Mouse (Mus musculus) ES-E14 (cell line): ENCODE results near the gene Efna2. TPM values are rescaled to one million over a fixed set of nuclear protein-coding genes. Genes with fewer than 3 reads are reported as not detected.

Experiments
- DNase-seq: peaks from one replicate; pipeline ENCODE4 v3.0.0-alpha.2; 2013; ENCODE audit warnings: low read depth, low spot score
- H3K27ac ChIP-seq: 2 replicates; pipeline ENCODE4 v1.5.1; 2012; ENCODE audit warnings: low read depth, mild to moderate bottlenecking, low read length, moderate library complexity, mixed read lengths; ENCODE audit not compliant: poor library complexity, insufficient read depth, severe bottlenecking
- H3K36me3 ChIP-seq: 2 replicates; pipeline ENCODE4 v1.6.1; 2012; ENCODE audit warnings: mild to moderate bottlenecking, low read length, moderate library complexity, mixed read lengths; ENCODE audit not compliant: control insufficient read depth, poor library complexity, insufficient read depth, severe bottlenecking
- H3K4me1 ChIP-seq, 2 experiments: fragments of 150-350 bp in 1 of 2; sonication (generic) in 1 of 2; 2 replicates each; pipeline ENCODE4 v1.6.1; 2012; ENCODE audit warnings: low read length in 2 of 2, mild to moderate bottlenecking in 1 of 2, mixed read lengths in 1 of 2; ENCODE audit not compliant: control insufficient read depth in 2 of 2, insufficient read depth in 2 of 2, poor library complexity in 1 of 2
- H3K4me3 ChIP-seq, 2 experiments: fragments of 150-350 bp in 1 of 2; sonication (generic) in 1 of 2; 2 replicates each; pipeline ENCODE4 v1.5.1; 2012; ENCODE audit warnings: low read length in 2 of 2, low read depth in 1 of 2, mild to moderate bottlenecking in 1 of 2, mixed read lengths in 1 of 2; ENCODE audit not compliant: insufficient read depth in 1 of 2, poor library complexity in 1 of 2, severe bottlenecking in 1 of 2
- H3K9ac ChIP-seq: 2 replicates; pipeline ENCODE4 v1.6.1; 2012; ENCODE audit warnings: low read depth, mild to moderate bottlenecking, low read length, mixed read lengths; ENCODE audit not compliant: poor library complexity, insufficient read depth, severe bottlenecking
- H3K9me3 ChIP-seq: fragments of 150-350 bp; sonication (generic); 2 replicates; pipeline ENCODE4 v1.6.1; 2012; ENCODE audit warnings: low read depth, mild to moderate bottlenecking, low read length; ENCODE audit not compliant: control insufficient read depth, insufficient read depth
- CHD2 ChIP-seq: IDR thresholded peaks from 2 replicates; pipeline ENCODE4 v1.6.1; 2014; ENCODE audit warnings: mild to moderate bottlenecking, low read depth, low read length, inconsistent platforms
- HCFC1 ChIP-seq: IDR thresholded peaks from 2 replicates; pipeline ENCODE4 v1.6.1; 2012; ENCODE audit warnings: low read length, inconsistent platforms, borderline replicate concordance; ENCODE audit not compliant: insufficient read depth
- MAFK ChIP-seq: IDR thresholded peaks from 2 replicates; pipeline ENCODE4 v1.6.1; 2014; ENCODE audit warnings: mild to moderate bottlenecking, low read depth, low read length, inconsistent platforms; ENCODE audit not compliant: insufficient read depth
- ZC3H11A ChIP-seq: IDR thresholded peaks from 2 replicates; pipeline ENCODE4 v1.6.1; 2012; ENCODE audit warnings: low read depth, mild to moderate bottlenecking, inconsistent platforms, low read length, borderline replicate concordance
- ZNF384 ChIP-seq: IDR thresholded peaks from 2 replicates; pipeline ENCODE4 v1.6.1; 2012; ENCODE audit warnings: low read depth, low read length, inconsistent platforms
- in situ Hi-C, 2 experiments: fragments of 600-800 bp; cut with MboI; formaldehyde crosslinking; loops; one replicate each; pipeline ENCODE4 v1.15.1; 2025; ENCODE audit warnings: low sequenced_read_pairs in 2 of 2, inconsistent platforms in 1 of 2; ENCODE audit not compliant: unreplicated experiment in 2 of 2
- total RNA-seq: library from RNA; depleted of rRNA; stranded (reverse); fragments of 300-350 nt; gene quantifications from 2 replicates; pipeline ENCODE4 v1.2.3, GENCODE M21; 2012

The Efna2 gene
- total RNA-seq, 1 experiment, result 2.7 TPM

DNA sequence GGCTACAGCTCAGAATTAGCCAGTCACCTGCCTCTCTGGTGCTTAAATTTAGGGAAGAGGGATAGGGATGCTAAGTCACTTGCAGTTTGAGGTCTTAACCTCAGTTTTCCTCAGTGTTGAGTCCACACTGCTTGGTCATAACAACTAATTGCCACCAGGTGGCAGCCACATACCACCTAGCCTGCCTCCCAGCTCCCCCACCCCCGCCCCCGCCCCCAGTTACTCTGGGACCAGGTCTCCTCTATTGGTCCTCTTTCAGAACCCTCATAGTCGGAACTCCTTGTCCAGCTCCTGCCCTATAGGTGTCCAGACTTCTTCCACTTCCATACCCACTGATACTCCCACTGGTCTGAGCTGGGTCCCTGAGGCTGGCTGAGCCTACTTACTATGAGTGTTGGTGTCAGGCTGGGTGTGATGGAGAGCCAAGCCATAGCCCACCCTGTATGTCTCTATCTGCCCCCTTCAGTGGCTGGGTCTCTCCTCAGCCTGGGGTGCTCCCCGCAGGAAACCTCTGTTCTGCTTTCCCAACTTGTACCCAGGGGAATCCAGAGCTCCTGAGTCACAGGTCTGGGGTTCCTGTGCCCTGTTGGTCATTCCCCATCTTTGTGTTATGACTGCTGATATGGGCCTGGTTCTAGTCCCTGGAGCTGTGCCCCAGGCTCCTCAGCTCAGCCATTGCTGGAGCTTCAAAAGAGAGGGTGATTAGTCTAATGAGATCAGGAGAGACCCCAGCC is 3.6 kb upstream of the Efna2 start:
- Histone ChIP-seq H3K4me3 (no peak overlapping the region), H3K36me3 (peaks cover 13% of the 10 kb centered on the region), H3K9ac (no peak overlapping the region), H3K27ac (no peak overlapping the region), H3K4me1 (peaks cover 2 to 8% of the 10 kb centered on the region in 2 experiments; a peak in 2 of 4 replicates), H3K9me3 (no peaks in the 10 kb centered on the region)
- in situ Hi-C loops, result loop anchor here (5.0 to 10.0 kb wide), 3 partner anchors 69 to 199 kb away; partner anchors contain the start of gene Ndufs7 (in 2 of the 2)
- TF ChIP-seq ZNF384 (no peak), ZC3H11A (peak; percentile 12; the same call in 1 of the 2 replicates)
- DNase-seq, result no peak

DNA sequence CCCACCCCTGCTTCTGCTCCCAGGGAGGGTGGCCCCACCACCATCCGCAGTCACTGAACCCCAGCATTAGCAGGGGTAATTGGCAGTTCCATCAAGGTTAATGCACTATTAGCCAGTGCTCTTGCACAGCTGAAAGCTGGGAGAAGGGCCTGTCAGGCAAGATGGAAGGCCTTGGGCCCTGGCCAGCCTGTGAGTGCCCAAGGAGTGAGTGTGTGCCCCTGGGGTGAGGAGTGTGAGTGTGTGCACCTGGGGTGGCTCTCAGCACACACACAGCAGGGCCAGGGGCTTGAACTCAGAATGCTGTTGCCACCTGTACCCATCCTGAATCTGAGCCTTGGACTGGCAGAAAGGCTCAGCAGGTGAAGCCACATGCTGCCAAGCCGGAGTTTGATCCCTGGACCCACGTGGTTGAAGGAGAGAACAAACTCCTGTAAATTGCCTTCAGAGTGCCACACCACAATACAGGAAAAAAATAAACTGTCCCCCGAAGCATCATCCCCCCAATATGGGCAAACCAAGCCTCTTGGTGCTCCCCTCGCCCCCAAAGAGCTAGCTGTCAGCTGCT is 2.9 kb upstream of the Efna2 start:
- H3K4me3 ChIP-seq, result no peak overlapping the region
- 0 out of 4 replicates have a peak, but pooled peaks cover 0 to 5% of the 10 kb centered on the region in 2 experiments for H3K4me1 ChIP-seq
- no peak for DNase-seq
- no peaks in the 10 kb centered on the region for H3K9me3 ChIP-seq
- TF ChIP-seq CHD2 (no peak), HCFC1 (no peak)
- peaks cover 8% of the 10 kb centered on the region for H3K36me3 ChIP-seq
- in situ Hi-C loops, result loop anchor here (5.0 to 10.0 kb wide), 3 partner anchors 68 to 198 kb away; partner anchors contain the start of gene Ndufs7 (in 2 of the 2)
- H3K9ac ChIP-seq, result no peak overlapping the region
- H3K27ac ChIP-seq, result no peak overlapping the region

DNA sequence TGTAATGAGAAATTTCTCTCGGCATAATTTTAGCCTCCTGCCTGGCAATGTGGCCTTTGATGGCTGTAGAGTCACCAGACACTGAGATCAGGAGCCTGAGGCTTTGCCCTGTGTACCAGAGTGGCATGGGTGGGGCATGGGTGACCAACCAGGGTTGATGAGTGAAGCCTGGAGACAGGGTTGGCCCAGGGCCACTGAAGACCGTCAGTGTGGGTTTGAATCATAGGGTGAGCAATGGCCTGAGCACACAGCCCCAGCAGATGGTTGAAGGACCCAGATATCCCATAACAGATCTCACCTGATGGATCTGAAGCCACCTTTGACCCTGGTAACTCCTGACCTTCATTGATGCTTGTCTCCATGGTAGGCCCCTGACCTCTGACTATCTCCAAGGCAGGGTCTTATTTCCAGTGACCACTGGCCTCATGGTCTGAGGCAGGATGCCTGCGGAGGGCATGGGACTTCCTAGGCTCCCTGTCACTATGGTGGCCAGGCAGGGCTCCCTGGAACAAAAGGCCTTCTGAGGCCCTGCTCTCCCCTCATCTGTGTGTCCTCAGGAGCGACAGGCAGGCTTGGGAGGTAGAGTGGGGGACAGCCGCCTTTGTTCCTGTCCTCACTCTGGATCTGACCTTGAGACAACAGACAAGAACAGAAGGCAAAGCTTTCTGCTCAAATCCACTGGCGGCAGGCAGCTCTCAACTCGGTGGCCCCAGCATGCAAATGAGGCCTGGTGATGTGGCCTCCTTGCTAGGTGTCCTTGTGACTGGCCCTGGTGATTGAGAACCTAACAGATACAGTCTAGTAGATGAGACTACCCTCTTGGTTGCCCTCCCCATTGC is 1.6 kb upstream of the Efna2 start:
- TF ChIP-seq HCFC1 (no peak), CHD2 (no peak), ZC3H11A (no peak), ZNF384 (no peak)
- Histone ChIP-seq H3K9ac (no peak overlapping the region), H3K27ac (no peak overlapping the region), H3K4me3 (no peak overlapping the region), H3K36me3 (no peaks in the 10 kb centered on the region), H3K4me1 (0 out of 4 replicates have a peak, but pooled peaks cover 0 to 5% of the 10 kb centered on the region in 2 experiments), H3K9me3 (no peaks in the 10 kb centered on the region)
- DNase-seq, result no peak
- in situ Hi-C loops, result loop anchor here (5.0 to 10.0 kb wide), 3 partner anchors 67 to 197 kb away; partner anchors contain the start of gene Ndufs7 (in 2 of the 2)

DNA sequence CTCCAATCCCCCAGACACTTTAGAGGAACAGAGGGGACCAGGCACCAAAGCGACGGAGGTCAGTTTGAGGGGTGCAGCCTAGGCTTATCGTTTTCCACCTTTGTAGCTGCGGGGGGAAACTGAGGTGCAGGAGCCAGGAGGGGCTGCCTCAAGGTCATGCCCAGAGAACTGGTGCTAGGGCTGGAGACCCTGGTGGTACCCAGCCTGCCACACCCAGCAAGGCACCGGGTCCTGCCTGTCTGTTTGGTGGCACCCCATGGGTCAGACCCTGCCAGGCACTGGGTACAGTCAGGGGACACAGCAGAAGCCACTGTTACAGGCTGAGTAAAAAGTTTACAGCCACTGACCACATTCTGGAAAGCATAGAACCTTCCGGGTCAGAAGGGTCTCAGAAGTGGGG is 1.0 kb downstream of the Efna2 start:
- no peaks in the 10 kb centered on the region for H3K9me3 ChIP-seq
- DNase-seq, result no peak
- peak overlapping the region; percentile 84 to 86; a peak in 1 of 4 replicates for H3K4me3 ChIP-seq
- H3K36me3 ChIP-seq, result no peaks in the 10 kb centered on the region
- peak overlapping the region; percentile 79; the same call in 1 of the 2 replicates for H3K9ac ChIP-seq
- in situ Hi-C loops, result no loop called here
- TF ChIP-seq HCFC1 (no peak), ZNF384 (no peak), ZC3H11A (no peak), CHD2 (no peak), MAFK (no peak)
- peaks cover 0 to 5% of the 10 kb centered on the region in 2 experiments; a peak in 1 of 4 replicates for H3K4me1 ChIP-seq
- no peak overlapping the region for H3K27ac ChIP-seq
